Mouse (Mus musculus) adrenal gland (tissue): Measurements from ENCODE around the gene Pex14.

Source experiments
- intact Hi-C: fragments of 180-260 bp; cut with DNase I; formaldehyde crosslinking; loops from one replicate; pipeline ENCODE4 v1.15.1; 2025

Pex14 gene

GRCm38 (mm10) chr4:148993948-148994347 lies 105.7 kb downstream of the Pex14 start:
- intact Hi-C loops = no loop called here

- intact Hi-C loops = no loop called here
These were observed 109.6 kb downstream of the Pex14 start for GRCm38 (mm10) chr4:148990038-148990437.

- intact Hi-C loops = no loop called here
These were observed 113.9 kb downstream of the Pex14 start for GRCm38 (mm10) chr4:148985541-148986476.

DNA sequence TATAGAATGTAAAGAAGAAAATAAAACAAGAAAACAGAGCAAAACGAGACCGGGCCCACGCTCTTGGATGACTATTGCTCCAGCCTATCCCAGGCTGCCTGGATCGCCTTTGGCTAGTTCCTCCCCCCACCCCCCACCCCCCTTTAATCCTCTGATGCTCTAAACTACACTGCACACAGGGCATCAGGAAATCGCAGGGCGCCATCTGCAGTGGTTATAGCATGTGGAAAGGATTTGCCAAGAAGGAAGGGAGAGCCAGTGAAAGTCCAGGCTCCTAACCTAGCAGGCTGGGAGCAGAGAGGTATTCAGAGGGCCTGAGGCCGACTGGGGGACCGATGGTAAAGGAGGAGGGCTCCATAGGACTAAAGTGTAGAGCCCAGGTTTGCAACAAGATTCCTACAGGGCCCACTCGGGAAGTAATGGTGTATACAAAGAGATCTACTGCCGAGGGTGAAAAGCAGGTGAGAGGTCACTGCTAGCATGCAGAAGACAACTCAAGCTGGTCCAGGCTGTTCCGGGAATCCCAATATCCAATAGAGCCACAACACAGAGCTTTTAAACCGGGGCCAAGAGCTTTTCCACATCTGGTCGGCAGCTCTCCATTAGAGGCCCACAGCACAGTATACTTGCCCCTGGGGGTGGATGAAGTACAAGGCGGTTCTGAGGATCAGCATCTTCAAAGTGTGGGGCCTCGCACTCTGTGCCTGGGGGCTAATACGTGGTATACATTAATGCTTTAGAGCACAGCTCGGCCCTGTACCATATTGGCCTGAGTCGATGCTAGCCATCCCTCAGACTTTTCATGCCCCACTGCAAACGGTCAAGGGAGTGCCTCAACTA lies 114.8 kb downstream of the Pex14 start:
- intact Hi-C loops = no loop called here

GRCm38 (mm10) chr4:148982274-148982673 lies 117.4 kb downstream of the Pex14 start:
- intact Hi-C loops = no loop called here

GRCm38 (mm10) chr4:148979837-148980236 lies 119.8 kb downstream of the Pex14 start:
- intact Hi-C loops = no loop called here

- intact Hi-C loops = no loop called here
These were observed 120.8 kb downstream of the Pex14 start for GRCm38 (mm10) chr4:148978926-148979325.

DNA sequence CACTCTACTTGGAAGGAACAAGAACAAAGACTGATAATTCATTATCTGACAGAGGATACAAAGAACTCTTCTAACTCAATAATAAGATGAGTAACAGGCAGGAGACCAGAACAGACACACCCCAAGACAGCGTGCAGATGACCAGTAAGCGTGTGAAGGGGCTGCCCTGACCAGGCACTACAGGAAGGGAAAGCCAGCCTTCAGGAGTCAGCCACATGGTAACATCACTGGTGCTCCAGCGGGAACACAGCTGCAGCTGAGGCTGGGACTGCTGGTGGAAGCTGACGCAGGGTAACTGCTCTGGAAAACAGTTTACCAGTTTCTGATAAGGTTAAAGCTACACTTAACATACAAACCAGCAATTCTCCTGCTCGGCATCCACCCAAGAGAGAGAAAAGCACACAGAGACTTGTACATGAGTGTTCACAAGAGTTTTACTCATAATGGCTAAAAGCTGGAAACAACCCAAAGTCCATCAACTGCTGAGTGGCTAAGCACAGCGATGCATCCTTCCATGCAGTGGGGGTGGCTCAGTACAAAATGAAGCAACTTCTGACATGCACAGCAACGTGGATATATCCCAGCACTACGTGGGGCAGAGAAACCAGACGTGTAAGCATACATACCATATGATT lies 121.3 kb downstream of the Pex14 start:
- intact Hi-C loops = no loop called here

- intact Hi-C loops = no loop called here
These were observed 124.8 kb downstream of the Pex14 start for GRCm38 (mm10) chr4:148974833-148975232.

GRCm38 (mm10) chr4:148973387-148973786 lies 126.3 kb downstream of the Pex14 start:
- intact Hi-C loops = no loop called here

DNA sequence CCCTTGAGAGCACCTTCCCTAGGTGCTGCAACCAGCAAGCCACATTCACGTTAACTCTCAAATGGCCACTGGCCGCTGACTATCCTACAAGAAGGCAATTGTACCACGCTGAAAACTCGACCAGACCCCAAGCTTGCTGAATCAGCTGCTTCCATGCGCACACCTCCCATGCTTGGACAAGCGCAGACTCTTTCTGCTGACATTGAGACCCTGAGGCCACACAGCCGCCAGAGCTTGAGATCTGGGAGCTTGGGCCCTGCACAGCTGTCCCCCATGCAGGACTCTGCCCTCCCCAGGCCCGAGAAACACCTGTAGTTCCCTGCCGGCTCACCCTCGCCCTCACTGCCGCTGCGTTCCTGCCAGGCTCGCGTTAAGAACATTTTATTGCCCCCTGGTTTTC lies 127.0 kb downstream of the Pex14 start:
- intact Hi-C loops = no loop called here

- intact Hi-C loops = no loop called here
These were observed 127.9 kb downstream of the Pex14 start for GRCm38 (mm10) chr4:148971613-148972242.

- intact Hi-C loops = no loop called here
These were observed 128.9 kb downstream of the Pex14 start for GRCm38 (mm10) chr4:148970742-148971141.

DNA sequence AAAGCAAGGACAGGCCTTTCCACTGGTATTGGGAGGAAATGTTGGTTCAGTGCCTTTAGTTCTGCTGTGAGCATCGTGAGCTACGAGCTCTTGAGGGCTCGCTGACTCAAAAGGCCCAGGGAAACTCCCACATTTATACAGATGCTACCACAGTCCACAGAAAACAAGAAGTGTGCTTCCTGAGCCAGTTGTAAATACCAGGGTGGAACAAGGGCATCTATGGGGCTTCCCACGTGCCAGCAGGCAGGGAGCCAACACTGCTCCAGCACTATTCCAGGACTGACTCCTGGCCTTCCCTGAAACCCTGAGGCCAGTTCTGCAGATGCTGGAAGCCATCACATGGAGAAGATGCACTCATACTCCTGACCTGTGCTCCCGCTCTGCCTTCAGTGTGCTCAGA lies 130.1 kb downstream of the Pex14 start:
- intact Hi-C loops = no loop called here

- intact Hi-C loops = no loop called here
These were observed 130.8 kb downstream of the Pex14 start for GRCm38 (mm10) chr4:148968859-148969258.

GRCm38 (mm10) chr4:148966132-148966531 lies 133.5 kb downstream of the Pex14 start:
- intact Hi-C loops = no loop called here

DNA sequence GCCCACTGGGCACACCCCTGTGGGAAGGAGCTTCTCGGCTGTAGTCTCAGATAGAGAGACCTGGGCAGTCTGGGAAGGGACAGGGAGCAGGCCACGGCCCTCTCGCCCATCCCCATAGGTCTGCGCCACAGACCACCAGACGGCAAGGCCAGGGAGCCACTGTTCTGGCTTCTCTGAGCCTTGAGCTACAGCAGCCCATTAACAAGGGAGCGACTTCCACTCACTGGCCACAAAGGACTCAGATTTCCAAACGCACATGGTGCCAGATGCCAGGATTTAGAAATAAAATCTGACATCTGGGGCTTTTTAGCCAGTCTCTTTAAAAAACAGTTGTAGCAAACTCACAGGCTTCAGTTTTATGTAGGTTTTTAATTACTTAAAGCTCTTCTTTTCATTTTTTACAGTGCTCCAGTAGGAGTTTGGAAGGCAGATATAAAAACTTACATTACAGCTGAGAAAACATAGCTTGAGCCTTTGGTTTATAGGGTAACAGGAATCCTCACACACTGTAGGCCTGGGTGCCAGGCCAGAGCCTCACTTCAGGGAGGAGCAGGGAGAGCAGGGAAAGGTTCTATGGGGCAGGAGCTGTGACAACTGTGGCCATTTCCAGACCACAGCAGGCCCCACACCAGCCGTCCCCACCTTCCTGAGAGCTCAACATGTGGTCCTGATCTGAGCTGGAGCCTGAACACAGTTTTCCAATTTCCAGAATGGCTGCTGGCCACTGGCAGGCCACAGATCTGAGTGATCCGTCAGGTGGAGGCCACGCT lies 134.9 kb downstream of the Pex14 start:
- intact Hi-C loops = no loop called here

DNA sequence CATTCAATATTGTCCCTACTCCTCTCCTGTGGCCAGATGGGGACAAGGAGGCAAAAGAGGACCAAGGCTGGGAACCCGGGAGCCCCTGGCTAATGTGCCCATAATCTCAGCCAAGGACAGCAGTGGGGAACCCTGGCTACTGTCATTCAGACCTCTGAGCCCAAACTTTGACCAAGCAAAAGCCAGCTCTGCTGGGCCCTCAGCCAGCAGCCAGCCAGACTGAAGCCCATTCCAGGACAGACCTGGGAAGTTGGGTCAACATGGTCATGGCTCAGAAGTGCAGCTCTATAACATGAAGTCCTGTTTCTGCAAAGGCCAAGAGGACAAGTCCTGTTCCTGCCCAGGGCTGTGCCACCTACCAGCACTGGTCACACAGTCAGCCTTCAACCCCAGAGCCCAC lies 137.6 kb downstream of the Pex14 start:
- intact Hi-C loops = no loop called here

GRCm38 (mm10) chr4:148961081-148961480 lies 138.6 kb downstream of the Pex14 start:
- intact Hi-C loops = no loop called here

DNA sequence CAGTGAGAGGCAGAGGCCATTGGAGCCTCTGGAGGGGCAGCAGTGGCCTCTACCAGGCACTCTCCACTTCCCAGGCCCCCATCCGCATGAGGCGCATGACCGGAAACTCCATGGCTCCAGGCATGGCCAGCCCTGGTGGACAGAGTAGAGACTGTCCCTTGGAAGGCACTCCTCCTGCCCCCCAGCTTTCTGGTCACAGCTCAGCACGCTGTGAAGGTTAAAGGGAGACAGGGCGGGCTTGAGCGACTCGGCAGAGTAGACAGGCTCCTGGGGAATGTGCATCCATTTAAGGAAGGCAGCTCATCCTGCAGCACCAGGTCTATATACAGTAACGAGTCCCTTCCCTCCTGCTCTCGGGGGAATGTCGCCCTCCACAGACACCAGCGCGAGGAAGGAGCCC lies 139.7 kb downstream of the Pex14 start:
- intact Hi-C loops = no loop called here
